Mouse (Mus musculus): ENCODE measurements around the gene Prrc2b.

DNA sequence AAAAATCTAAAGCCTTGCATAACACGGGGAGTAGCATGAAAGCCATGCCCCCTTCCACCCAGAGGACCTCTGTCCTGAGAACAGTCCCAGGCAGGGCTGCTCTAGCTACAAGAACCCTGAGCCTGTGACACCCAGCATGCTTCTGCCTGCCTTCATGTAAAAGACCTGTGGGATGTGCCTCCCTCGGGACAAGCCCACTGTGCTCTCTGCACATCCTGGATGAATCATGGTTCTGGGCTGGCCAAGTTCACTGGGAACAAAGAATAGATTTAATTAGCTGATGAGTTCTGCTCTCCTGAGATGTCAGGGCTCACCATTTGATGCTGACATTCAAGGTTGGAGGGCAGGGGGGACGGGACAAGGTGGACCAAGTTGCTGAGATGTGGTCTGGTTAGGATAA is 9.6 kb downstream of the Prrc2b start:
- TF ChIP-seq CTCF (IDR thresholded peaks at IDR 0.05; ENCODE audit: low read depth), result no peak
- TF ChIP-seq EP300 (IDR thresholded peaks at IDR 0.05; ENCODE audit: low read depth), result no peak
